Mouse (Mus musculus): ENCODE measurements around the gene Zfp365. TPM values are rescaled to one million over a fixed set of nuclear protein-coding genes. Genes with fewer than 3 reads are reported as not detected.
A peak's percentile ranks its signal among the peaks of the same experiment; 100 is the strongest.

The Zfp365 gene
- polyA plus RNA-seq (2012; rRNA removed): 246 and 258 TPM in 2 replicates

DNA sequence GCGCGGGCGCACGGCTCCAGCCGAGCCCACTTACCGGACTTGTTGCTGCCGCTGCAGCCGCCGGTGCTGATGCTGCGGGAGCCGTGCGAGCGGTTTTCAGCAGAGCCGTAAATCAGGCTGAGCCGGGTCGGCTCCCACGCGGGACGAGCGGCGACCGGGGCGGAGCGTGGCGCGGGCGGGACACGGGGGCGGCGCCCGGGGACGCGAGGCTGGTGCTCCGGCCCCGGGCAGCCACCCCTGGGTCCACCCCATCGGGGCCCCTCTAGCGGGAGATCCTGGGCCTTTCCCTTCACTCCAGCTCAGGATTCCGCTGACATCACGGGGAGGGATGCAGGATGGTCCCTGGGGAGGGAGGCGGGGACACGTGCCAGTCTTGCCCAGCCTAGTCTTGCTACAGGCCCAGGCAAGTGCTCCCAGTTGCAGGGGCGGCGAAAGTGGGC, at the start of gene Zfp365:
Zfp365 (minus strand) TSS at position 326 of the 440 bp plus-strand sequence.
- peak; percentile 82 to 89 for DNase-seq (ENCODE audit: extremely low spot score in 1 of 2, low spot score in 1 of 2)

DNA sequence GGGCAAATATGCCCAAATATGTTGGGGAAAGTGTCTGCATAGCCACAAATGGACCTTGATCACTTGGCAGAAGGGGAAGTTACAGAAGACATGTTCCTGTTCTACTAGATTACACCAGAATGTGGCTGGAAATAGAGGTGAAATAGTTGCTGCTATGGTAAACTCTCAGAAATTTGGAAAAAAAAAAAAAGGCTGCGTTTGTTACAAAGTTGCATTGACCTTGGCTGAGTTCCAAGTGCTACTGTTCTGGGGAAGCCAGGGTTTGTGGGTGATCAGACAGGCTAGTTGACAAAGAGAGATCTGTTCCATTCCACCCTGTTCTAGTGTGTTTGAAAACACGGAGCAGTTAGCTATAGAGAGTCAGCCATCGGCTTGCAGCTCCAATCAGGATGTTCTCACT, 47.5 kb upstream of the Zfp365 start:
- no peak for DNase-seq (ENCODE audit: extremely low spot score in 1 of 2, low spot score in 1 of 2)

DNA sequence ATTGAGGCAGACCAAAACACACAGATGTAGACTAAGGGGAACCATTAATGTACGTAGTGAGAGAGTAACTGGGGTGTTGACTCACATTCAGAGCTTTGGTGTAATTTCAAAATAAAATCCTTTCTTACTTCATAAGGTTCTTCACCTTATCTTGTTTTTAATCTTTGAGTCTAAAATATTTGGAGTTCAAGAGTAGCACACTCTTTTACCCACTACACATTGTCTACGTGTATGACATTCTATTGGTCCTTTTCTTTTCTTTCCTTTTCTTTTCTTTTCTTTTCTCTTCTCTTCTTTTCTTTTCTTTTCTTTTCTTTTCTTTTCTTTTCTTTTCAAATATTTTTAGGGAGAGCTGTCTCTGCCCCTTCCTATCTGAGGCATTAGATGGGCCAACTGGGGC, 43.5 kb upstream of the Zfp365 start:
- no peak for DNase-seq (ENCODE audit: extremely low spot score in 1 of 2, low spot score in 1 of 2)

DNA sequence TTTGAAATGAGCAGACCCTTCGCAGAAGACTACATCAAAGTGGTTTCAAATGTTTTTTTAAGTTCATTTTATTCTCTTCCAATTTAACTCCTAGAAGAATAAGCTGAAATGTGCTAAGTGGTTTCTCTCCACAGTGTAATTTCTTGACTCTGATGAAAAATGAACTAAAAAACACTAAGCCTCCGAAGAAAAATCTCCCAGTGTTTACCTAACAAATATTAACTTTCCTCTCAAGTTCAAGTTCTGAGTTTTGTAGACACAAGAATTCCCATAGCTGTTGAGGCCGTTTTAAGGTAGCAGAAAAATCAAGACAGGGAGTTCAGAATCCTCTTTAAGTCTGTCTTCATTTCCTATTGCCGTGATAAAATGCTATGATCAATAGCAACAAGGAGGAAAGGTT, 39.2 kb upstream of the Zfp365 start:
- DNase-seq (ENCODE audit: extremely low spot score in 1 of 2, low spot score in 1 of 2): no peak

DNA sequence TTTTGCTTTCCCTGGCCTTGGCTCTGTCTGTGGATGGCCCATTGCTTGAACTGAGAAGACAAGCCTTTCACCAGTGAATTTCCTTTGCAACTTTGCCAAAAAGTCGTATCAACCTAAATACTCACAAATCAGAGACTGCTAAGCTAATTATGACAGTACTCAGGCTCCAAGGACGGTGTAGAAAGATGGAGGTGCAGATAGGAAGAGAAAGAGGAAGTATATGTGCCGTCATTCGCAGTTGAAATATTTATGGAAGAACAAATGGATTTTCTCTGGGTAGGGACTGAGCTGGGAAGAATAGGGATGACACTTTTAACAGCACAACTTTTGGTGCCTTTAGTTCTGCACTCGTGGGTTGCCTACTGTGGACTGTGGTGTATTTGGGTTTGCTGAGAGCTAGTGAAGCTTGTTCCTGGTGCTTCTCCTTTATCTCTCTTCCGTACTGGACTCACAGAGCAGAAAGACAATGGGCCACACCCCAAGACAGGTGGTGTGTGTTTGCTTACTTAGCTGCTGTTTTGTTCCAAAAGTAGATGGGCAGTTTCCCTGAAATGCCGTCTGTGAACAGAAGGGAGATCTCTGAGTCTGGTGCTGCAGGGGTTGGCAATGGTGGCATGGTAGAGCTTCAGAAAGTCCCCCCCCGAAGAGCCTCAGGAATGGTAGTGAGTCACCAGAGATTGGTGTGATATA, 37.7 kb upstream of the Zfp365 start:
- no peak for DNase-seq (ENCODE audit: extremely low spot score in 1 of 2, low spot score in 1 of 2)

DNA sequence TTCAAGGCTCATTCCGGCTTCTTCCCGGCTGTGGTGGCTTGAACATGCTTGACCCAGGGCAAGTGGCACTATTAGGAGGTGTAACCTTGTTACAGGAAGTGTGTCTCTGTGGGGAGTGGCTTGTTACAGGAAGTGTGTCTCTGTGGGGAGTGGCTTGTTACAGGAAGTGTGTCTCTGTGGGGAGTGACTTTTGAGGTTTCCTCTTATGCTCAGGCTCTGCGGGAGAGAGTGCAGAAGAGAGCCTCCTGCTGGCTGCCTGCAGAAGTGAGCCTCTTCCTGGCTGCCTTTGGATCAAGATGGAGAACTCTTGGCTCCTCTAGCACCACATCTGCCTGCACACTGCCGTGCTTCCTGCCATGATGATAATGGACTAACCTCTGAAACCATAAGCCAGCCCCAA, 31.1 kb upstream of the Zfp365 start:
- no peak for DNase-seq (ENCODE audit: extremely low spot score in 1 of 2, low spot score in 1 of 2)

DNA sequence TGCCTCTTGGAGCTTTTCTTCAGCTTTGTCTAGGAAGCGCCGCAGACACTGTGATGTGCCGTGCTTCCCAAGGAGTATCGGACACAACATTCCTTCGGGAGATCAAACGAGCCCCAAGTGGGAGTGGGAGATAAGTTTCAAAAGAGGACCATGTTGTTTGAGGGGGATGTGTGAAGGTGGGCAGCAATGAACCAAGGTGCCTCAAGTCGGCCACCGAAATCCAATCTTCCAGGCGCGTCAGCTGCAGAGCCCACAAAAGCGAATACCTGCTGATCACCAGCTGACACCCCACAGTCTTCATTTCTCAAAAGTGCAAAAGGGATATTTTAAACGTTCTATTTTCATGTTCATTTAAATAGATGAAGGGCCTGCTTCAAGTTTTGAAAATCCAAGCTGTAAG, 27.1 kb upstream of the Zfp365 start:
- no peak for DNase-seq (ENCODE audit: extremely low spot score in 1 of 2, low spot score in 1 of 2)

DNA sequence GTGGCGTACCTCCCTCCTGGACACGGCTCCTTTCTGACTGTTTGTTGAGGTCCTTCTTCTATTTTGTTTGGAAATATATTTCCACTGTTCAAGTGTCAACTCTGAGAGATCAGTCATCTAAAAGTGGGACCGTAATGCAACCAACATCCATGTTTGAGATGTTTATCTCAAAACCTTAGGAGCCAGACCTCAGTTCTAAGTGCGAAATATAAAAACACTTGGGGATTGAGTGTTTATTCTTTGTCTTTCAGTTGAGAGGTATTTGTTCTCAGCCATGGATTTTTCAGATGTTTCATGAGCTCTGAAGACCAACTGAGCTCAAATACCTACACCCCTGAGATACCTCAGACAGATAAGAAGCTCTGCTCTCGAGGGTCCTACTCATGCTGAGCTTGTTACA, 25.3 kb upstream of the Zfp365 start:
- no peak for DNase-seq (ENCODE audit: extremely low spot score in 1 of 2, low spot score in 1 of 2)

DNA sequence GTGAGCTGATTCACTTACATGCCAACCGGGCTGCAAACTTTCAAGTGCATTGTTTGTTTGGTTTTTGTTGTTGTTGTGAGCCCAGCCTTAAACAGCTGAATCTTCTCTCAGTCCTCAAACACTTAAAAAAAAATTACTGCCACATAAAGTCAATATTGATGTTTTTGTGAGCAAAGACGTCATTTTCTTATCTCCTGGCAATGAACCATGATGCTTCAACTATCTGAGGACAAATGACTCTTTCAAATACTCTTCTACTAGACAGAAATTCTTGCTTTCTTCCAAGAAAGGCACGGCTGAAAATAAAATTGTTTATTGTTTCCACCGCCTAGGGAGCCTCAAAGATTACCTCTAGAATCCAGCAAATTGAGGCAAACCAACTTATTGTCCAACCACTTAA, 24.5 kb upstream of the Zfp365 start:
- no peak for DNase-seq (ENCODE audit: extremely low spot score in 1 of 2, low spot score in 1 of 2)

DNA sequence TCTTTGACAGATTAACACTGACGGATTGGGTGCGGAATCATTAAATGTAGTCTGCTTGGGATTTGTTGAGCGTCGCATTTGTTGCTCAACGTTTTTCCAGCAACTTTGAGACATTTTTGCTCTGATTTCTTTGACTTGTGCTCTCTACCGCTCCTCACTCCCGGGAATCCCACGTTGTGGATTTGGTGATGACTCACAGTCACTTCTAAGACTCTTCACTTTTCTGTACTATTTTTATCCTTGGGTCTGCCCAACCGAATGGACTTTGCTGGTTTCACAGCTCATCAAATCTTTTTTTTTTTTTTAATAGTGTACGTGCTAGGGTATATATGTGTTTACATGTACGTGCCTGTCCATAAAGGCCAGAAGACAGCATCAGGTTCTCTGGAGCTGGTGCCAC, 20.3 kb upstream of the Zfp365 start:
- DNase-seq (ENCODE audit: extremely low spot score in 1 of 2, low spot score in 1 of 2): peak in 1 of 2 experiments; percentile 38

DNA sequence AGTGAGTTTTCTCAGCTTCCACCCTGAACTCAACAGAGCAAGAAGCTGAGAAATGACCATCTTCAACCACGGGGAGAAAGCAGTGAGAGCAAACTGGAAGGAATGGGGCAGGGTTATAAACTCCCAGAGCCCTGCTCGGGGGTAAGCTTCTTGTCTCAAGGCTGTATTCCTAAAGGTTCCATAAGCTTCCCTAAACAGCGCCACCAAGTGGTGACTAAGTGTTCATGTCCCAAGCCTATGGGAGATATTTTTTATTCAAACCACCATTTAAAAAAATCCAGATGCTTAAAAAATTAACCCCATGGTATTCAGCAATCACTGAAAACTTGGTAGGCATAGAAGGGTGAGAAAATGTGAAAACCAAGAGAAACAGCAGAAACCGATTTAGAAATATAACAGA, 18.9 kb upstream of the Zfp365 start:
- no peak for DNase-seq (ENCODE audit: extremely low spot score in 1 of 2, low spot score in 1 of 2)

DNA sequence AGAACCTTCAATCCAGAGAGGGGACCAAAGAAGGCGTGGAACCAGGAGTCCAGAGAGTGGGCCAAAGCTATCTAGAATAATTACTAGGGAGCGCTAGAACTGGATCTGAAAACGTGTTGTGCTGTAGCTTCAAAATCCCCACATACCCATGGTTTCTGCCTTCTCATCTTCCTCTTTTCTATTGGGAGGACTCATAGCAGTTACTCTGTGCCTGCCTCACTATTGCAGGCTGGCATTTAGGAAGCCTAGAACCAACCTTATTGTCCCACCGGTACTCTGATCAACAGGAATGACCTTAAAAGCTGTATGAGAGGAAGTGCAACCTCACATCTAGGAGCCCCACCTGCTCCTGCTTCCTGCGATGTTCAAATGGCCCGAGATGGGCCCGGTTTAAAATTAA, 16.1 kb upstream of the Zfp365 start:
- no peak for DNase-seq (ENCODE audit: extremely low spot score in 1 of 2, low spot score in 1 of 2)

DNA sequence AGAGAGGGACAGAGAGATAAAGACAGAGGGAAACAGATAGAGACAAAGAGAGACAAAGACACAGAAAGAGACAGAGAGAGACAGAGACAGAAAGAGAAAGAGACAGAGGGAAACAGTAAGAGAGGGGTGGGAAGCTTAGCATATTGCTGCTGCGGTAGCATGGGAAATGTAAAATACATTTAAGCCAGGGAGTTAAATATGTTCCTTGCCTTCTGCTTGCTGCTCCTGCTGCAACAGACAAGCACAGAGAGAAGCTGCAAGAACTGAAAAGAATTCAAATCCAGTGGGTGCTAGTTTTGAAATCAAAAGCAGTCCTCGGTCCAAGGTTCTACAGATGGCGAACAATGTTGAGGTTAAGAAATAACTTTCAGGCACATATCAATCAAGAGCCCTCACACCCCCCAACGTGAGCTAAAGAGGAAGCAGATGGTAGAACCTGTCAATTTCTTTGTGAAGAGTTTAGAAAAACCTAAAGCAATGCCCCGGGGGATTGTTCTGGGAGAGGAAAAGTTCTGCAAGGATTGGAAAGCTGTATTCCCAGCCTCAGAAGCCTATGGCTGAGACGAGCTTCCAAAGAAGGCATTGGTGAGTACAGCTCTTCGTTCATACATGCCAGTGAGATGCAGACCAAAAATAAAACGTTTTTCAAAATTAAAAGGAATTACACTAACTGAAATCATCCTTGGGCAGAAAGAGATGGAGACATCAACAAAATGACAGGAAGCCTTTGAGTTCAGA, 15.4 kb upstream of the Zfp365 start:
- DNase-seq (ENCODE audit: extremely low spot score in 1 of 2, low spot score in 1 of 2): no peak

DNA sequence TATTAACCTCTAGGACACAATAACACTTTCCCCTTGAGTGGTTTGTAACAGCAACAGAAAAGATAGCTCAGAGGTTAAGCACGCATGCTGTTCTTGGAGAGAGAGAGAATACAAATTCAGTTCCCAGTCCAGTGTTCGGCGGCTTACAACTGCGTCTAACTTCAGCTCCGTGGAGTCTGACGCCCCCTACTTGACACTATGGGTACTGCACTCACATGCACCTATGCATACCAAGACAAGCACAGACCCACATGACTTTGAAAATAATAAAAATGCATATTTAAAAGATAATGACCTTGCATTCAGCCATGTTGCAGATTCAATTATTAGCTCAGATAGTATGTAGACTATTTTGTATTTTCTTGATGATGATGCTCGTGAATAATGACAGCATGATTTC, 11.6 kb upstream of the Zfp365 start:
- no peak for DNase-seq (ENCODE audit: extremely low spot score in 1 of 2, low spot score in 1 of 2)

DNA sequence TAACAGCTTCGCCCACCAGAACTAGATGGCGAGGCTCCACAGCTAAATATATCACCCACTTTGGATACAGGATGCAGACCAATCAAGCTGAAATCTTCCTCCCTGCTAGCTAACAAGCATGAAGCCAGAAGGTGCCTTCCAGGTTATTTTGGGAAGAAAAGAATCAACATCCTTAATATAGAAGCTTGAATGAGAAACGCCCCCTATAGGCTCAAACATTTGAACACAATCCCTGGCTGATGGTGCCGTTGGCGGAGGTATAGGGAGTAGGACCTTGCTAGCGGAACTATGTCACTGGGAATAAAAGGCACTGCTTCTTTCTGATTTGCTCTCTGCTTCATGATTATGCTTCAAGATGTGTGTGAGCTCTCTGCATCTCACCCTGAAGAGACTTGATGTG, 9.3 kb upstream of the Zfp365 start:
- DNase-seq (ENCODE audit: extremely low spot score in 1 of 2, low spot score in 1 of 2): no peak

DNA sequence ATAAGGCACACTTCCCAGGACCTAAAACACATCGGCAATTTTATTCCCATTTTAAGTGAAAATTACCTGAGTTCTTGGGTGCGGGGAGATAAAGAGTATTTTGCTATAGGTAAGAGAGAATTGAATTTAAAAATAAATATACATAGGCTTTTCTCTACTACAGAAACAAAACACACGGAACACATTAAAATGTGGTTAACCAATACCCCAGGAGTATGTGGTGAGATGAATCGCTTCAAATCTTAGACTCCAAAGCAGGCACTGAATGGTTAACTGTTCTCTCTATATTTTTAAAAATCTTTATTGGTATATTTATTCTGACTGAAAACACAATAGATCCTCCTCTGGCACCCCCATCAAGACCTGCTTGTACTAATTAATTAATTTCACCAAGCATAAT, 7.2 kb upstream of the Zfp365 start:
- DNase-seq (ENCODE audit: extremely low spot score in 1 of 2, low spot score in 1 of 2): no peak

DNA sequence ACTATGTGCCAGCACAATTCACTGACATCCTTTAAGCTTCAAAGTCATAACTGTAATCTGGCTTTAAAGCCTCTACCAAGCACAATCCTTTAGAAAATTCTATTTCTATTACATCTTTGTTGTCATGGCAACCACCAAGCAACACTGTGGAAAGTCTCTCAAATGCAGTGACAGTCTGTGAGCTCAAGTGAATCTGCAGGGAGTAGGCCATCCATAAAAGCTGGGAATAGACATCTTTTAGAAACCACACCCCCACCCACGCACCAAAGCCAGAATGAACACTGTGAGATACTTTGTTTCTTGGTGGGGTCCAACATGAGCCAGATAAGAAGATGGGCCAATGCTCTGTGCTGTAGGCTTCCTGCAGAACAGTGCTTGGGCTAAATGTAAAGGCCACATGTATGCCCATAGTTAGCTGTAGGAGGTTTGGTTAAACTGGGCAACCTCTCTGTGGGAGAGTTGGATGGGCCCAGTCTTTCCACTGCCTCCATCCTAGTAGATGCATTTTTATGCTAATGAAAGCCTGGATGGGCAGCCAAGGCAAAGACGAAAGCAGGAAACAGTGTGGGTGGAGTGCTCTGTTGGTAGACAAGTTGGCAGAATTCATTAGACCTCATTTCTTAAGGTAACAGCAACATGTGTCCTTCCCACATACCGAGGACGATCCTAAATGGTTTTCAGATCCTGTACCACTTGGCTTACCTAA, 5.9 kb upstream of the Zfp365 start:
- peak; percentile 78 to 85 for DNase-seq (ENCODE audit: extremely low spot score in 1 of 2, low spot score in 1 of 2)

DNA sequence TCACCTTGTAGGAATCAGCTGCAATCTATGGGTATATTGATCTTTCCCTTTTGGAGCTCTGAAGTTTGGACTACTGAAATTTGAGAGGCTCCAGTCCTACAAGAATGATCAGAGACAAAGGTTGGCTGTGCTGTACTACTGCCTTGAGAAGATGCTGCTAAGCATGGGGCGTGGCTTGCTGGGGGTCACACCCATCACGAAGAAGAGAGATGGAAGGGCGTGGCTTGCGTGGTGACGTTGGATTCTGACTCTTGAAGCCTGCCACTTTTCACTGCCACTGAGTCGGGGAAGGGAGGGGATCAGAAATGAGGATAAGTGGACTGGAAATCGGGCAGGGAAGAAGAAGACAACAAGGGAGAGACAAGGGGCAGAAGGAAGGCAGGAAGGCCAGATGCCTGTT, 4.9 kb upstream of the Zfp365 start:
- DNase-seq (ENCODE audit: extremely low spot score in 1 of 2, low spot score in 1 of 2): no peak

DNA sequence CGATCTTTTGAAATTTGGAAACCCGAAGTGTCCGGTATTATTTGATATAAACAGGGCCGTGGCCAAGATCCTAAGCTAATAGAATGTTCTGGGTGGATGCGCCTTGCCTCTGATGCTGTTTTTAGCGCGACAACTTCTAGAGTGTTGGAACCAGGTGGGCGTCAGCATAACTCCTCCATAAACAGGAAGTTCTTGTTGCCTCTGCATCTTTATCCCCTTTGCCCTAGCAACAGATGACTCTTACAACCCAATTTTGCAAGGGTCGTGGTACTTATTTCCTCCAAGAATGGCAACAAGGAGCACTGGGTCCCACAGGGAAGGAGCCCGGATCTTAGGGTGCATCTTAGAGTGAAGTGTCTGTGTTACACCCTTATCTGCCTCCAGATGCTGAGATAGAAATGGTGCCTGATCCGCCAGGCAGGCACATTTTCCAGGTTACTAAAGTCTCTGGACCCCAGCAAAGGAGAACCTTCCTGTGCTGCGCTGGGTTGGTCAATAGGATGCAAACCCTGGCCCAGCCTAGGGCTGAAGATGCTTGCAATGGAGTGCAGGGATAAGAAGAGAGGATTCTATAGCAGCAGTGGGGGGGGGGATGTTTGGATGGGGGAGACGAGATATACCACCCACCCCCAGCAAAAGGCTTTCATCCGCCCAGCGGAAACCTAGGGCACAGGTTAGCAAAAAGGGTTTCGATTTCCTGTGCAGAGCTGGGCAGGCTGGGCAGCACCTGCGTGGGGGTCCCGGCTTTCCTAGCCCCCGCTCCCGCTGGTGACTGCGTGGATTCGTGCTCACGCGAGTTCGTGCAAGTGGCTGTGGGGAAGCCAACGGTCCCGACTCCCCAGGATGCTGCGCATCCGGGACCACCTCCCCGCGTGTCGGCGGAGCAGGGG, 770 bp downstream of the Zfp365 start:
- DNase-seq (ENCODE audit: extremely low spot score in 1 of 2, low spot score in 1 of 2): peak in 1 of 2 experiments; percentile 55

DNA sequence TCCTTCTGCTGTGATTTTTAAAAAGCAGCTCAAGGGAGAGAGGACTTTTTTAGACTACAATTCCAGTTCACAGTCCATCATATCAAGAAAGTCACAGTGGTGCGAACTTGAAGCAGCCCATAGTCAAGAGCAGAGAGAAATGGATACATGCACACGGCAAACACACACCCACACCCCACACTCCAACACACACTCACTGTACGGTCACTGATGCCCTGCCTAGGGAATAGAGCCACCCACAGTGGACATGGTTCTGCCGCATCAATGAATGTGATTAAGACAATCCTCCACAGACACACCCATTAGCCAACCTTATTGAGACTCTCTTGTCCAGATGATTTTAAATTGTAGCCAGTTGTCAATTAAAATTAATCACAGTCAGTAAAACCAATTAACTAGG, 4.5 kb downstream of the Zfp365 start:
- no peak for DNase-seq (ENCODE audit: extremely low spot score in 1 of 2, low spot score in 1 of 2)

DNA sequence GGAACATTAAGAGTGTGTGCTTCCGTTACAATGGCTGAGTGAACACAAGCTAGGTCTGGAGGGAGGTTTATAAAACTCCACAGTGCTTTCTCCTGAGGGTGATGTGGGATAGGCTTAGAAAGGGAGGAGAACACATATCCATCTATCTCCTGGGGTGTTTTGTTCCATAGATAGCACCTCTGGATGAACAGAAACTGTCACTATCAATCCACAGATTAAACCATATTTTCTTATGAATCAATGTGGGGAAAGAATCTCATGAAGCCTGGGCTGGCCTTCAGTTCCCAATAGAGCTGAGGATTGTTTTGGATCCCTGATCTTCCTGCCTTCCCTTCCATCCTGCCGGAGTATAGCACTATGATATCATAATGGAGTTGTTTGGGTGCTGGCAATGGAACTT, 5.5 kb downstream of the Zfp365 start:
- DNase-seq (ENCODE audit: extremely low spot score in 1 of 2, low spot score in 1 of 2): no peak
